Mouse (Mus musculus) heart, postnatal 0 days (tissue): ENCODE results near the gene Exph5. TPM values are rescaled to one million over a fixed set of nuclear protein-coding genes. Genes with fewer than 3 reads are reported as not detected.

Experiments used
- ATAC-seq: fragments of 200-750 bp; cut with Nextera tagmentation; 2 replicates; pipeline ENCODE4 v1.8.0; 2017; ENCODE audit warnings: low read depth, moderate number of reproducible peaks, moderate library complexity; ENCODE audit not compliant: insufficient read depth
- DNase-seq: peaks from one replicate; pipeline ENCODE4 v3.0.0-alpha.2; 2016; ENCODE audit warnings: low spot score
- H3K27ac ChIP-seq: fragments of 300-500 bp; sonication (generic); 2 replicates; pipeline ENCODE4 v1.5.1; 2014; ENCODE audit warnings: low read depth, mild to moderate bottlenecking
- H3K27me3 ChIP-seq: fragments of 300-500 bp; sonication (generic); 2 replicates; pipeline ENCODE4 v1.6.1; 2014; ENCODE audit warnings: low read length, mixed read lengths; ENCODE audit not compliant: control insufficient read depth, insufficient read depth
- H3K36me3 ChIP-seq: fragments of 300-500 bp; sonication (generic); replicated peaks from 2 replicates; pipeline ENCODE4 v1.6.1; 2014; ENCODE audit warnings: low read length, mixed read lengths; ENCODE audit not compliant: control insufficient read depth, insufficient read depth
- H3K4me1 ChIP-seq: fragments of 300-500 bp; sonication (generic); 2 replicates; pipeline ENCODE4 v1.6.1; 2014; ENCODE audit warnings: antibody characterized with exemption; ENCODE audit not compliant: control insufficient read depth, insufficient read depth
- H3K4me2 ChIP-seq: fragments of 300-500 bp; sonication (generic); 2 replicates; pipeline ENCODE4 v1.6.1; 2014; ENCODE audit warnings: low read depth, mild to moderate bottlenecking, low read length, moderate library complexity
- H3K4me3 ChIP-seq: fragments of 300-500 bp; sonication (generic); 2 replicates; pipeline ENCODE4 v1.5.1; 2014; ENCODE audit warnings: low read depth, low read length
- H3K9ac ChIP-seq: fragments of 300-500 bp; sonication (generic); replicated peaks from 2 replicates; pipeline ENCODE4 v1.6.1; 2014; ENCODE audit warnings: low read depth, low read length, mixed read lengths
- H3K9me3 ChIP-seq: fragments of 300-500 bp; sonication (generic); replicated peaks from 2 replicates; pipeline ENCODE4 v1.6.1; 2016; ENCODE audit warnings: low read length; ENCODE audit not compliant: control insufficient read depth
- CTCF ChIP-seq: IDR thresholded peaks from 2 replicates; pipeline ENCODE4 v1.5.1; 2016; ENCODE audit warnings: antibody characterized with exemption, control low read depth, low read depth
- EP300 ChIP-seq: IDR thresholded peaks from 2 replicates; pipeline ENCODE4 v1.6.1; 2016; ENCODE audit warnings: antibody characterized with exemption, low read depth
- WGBS: fragments of 180-500 bp; shearing (Covaris S2); extraction: QIAGEN DNeasy Blood & Tissue Kit; methylation state at CpG from one replicate; pipeline ENCODE4 v1.1.7; 2014; 5-methylcytosine and 5-hydroxymethylcytosine counted together
- polyA plus RNA-seq: library from polyadenylated mRNA; unstranded; fragments of >200 nt; fragmentation: Nextera tagmentation; extraction: Ambion mirVana; gene quantifications from 2 replicates; pipeline ENCODE4 v1.2.1, GENCODE M21; 2015
- total RNA-seq: library from RNA; depleted of rRNA; stranded (reverse); fragments of >200 nt; gene quantifications from 2 replicates; pipeline ENCODE4 v1.2.3, GENCODE M21; 2014; ENCODE audit warnings: low replicate concordance

Gene Exph5
- total and polyA plus RNA-seq, 2 experiments from 2014 or later = 0.07 to 0.57 TPM

DNA sequence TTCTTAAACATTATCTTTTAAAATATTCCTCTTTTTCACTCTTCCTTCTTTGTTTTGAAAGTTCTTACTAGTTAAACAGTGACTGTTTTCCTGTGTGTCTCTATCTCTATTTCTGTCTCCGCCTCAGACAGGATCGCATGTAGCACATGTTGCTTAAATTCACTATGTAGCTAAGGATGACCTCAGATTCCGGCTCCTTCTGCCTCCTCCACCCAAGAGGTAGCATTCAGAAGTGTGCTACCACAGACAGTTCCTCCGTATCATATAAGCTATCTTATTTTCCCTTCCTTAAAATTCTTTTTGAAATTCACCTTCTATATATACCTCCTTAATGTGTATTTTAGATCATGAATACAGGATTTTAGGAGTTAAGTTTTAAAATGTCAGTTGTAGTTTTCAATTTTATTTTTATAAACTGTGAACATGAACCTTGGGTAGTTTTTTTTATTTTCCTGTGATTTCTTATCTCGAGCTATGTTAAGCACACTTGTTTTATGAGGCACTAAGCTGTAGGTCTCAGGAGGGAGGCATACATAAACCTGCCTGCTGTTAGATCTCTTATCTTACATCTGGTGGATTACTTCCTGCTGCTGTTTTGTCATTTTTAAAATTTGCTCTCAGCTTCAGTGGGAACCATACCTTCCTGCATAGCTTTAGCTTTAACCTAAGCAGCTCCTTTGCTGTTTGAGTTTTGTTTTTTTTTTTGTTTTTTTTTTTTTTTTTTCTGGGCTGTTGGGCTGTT, 30.0 kb upstream of the Exph5 start:
- 39% methylated on average over 5 of the region's 5 CpGs for WGBS
- Histone ChIP-seq H3K4me2 (no peak overlapping the region), H3K9me3 (no peaks in the 10 kb centered on the region), H3K4me1 (no peaks in the 10 kb centered on the region), H3K27ac (no peak overlapping the region), H3K4me3 (no peak overlapping the region), H3K36me3 (no peaks in the 10 kb centered on the region), H3K9ac (no peak overlapping the region), H3K27me3 (no peaks in the 10 kb centered on the region)
- TF ChIP-seq EP300 (no peak), CTCF (no peak)
- DNase-seq (no peak), ATAC-seq (no peak)

DNA sequence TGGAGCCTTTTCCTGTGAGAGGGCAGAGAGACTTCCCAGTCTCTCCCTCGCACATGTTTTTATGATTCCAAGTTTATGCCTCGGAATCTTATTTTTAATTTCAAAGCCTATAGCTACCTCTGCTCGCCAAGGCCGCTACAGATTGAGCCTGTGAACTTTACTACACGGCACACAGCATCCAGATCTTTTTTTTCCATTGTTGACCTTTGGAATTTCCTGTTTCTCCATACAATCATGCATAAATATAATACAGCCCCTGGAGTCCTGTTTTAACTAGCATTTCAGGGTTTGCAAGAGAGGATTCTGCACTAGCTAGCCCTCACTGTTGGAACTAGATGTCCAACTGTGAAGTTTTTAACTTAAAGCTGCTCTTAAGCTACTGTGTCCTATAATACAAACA, 29.3 kb upstream of the Exph5 start:
- H3K36me3 ChIP-seq = no peaks in the 10 kb centered on the region
- DNase-seq = no peak
- peak overlapping the region; percentile 14; the same call in 1 of the 2 replicates for H3K27ac ChIP-seq
- H3K4me2 ChIP-seq = no peak overlapping the region
- ATAC-seq = no peak
- 53% methylated on average over 5 of the region's 5 CpGs for WGBS
- no peaks in the 10 kb centered on the region for H3K27me3 ChIP-seq
- H3K4me3 ChIP-seq = no peak overlapping the region
- no peak for TF ChIP-seq EP300
- H3K4me1 ChIP-seq = no peaks in the 10 kb centered on the region
- H3K9me3 ChIP-seq = no peaks in the 10 kb centered on the region
- no peak overlapping the region for H3K9ac ChIP-seq

DNA sequence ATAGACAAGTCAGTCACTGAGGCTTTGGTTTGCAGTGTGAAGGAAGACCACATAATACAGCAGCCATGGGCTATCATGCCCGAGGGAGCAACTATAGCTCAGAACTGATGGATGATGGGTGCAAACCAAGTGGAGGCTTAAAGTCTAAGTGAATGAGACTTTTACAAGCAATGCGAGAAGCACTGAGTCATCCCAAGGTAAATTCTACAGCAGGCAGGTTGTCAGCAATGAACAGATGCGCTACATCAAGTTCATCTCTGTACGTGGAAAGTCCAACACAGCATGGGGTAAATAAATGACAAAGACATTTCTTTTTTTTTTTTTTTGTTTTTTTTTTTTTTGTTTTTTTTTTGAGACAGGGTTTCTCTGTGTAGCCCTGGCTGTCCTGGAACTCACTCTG, 28.8 kb upstream of the Exph5 start:
- DNase-seq (no peak), ATAC-seq (no peak)
- H3K9me3 ChIP-seq = no peaks in the 10 kb centered on the region
- TF ChIP-seq EP300 = no peak
- no peak for TF ChIP-seq CTCF
- no peak overlapping the region for H3K4me3 ChIP-seq
- H3K27ac ChIP-seq = no peak overlapping the region
- no peaks in the 10 kb centered on the region for H3K4me1 ChIP-seq
- no peaks in the 10 kb centered on the region for H3K27me3 ChIP-seq
- no peak overlapping the region for H3K9ac ChIP-seq
- no peaks in the 10 kb centered on the region for H3K36me3 ChIP-seq
- 87% methylated on average over 4 of the region's 4 CpGs for WGBS
- H3K4me2 ChIP-seq = no peak overlapping the region

DNA sequence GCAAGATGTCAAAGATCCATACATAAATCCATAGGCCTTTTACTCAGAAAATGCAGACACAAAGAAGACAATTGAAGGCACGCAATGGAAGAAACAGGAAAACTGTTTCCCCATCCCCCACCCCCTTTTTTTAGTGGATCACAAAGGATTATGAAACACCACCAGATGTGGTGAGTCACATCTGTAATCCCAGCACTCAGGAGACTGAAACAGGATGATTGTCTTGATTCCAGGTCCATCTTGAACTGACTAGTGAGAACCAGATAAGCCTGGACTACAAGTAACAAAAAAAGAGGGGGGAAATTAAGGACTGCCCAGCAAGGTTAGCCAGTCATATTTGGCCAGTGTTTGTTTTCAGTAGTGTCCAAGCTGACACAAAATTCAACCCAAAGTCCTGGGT, 25.1 kb upstream of the Exph5 start:
- DNase-seq (no peak), ATAC-seq (no peak)
- H3K36me3 ChIP-seq = no peaks in the 10 kb centered on the region
- H3K9me3 ChIP-seq = no peaks in the 10 kb centered on the region
- no peak for TF ChIP-seq EP300
- no peak for TF ChIP-seq CTCF
- H3K4me1 ChIP-seq = no peaks in the 10 kb centered on the region
- H3K4me2 ChIP-seq = no peak overlapping the region
- no peak overlapping the region for H3K27ac ChIP-seq
- WGBS = 67% methylated on average over 1 of the region's 1 CpGs
- H3K4me3 ChIP-seq = no peak overlapping the region
- no peak overlapping the region for H3K9ac ChIP-seq
- H3K27me3 ChIP-seq = no peaks in the 10 kb centered on the region

DNA sequence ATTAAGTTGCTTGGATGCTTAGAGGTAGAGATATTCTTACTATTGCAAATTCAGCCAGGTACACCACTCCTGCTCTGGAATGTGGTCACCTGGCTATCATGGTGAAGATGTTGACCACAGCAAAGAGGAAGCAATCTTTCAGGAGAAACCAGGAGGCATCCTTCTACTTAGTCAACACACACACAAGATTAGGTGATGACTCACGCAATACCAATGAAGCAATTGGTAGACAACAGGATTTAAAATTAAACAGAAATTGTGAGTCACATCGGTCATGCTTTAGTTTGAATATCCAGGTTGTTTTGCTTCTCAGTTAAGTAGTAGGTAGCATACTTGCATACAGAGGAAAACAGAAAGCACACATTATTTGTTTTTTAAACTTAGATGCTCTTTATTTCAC, 22.5 kb upstream of the Exph5 start:
- ATAC-seq (no peak), DNase-seq (no peak)
- Histone ChIP-seq H3K27ac (no peak overlapping the region), H3K27me3 (no peaks in the 10 kb centered on the region), H3K4me3 (no peak overlapping the region), H3K9ac (no peak overlapping the region), H3K36me3 (no peaks in the 10 kb centered on the region), H3K4me1 (no peaks in the 10 kb centered on the region), H3K9me3 (no peaks in the 10 kb centered on the region), H3K4me2 (no peak overlapping the region)
- WGBS = 89% methylated on average over 2 of the region's 2 CpGs
- no peak for TF ChIP-seq CTCF

DNA sequence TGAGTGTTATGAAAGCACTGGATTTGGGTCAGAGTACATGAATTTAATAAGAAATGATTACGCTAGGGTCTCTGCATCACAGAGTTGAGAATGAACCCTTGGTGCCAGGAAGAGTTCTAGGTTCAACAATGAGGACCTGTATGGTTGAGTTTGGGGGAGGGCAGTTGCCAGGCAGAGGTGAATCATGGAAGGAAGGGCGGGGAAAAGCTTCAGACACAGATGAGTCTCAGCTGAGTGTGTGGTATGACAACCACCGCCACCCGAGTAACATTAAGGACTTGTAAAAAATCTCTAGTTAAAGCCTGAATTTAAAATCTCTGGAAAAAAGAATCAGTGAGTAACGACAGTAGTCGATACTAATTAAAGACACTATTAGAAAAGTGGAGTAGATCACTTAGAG, 14.7 kb upstream of the Exph5 start:
- no peaks in the 10 kb centered on the region for H3K27me3 ChIP-seq
- H3K9me3 ChIP-seq = no peaks in the 10 kb centered on the region
- H3K27ac ChIP-seq = no peak overlapping the region
- WGBS = 70% methylated on average over 6 of the region's 6 CpGs
- no peaks in the 10 kb centered on the region for H3K36me3 ChIP-seq
- no peak overlapping the region for H3K4me2 ChIP-seq
- ATAC-seq (no peak), DNase-seq (no peak)
- H3K9ac ChIP-seq = no peak overlapping the region
- H3K4me1 ChIP-seq = no peaks in the 10 kb centered on the region
- TF ChIP-seq EP300 = no peak
- TF ChIP-seq CTCF = no peak
- H3K4me3 ChIP-seq = no peak overlapping the region
